Mouse (Mus musculus) liver, postnatal 0 days (tissue): ENCODE data around the gene Rec114.

ENCODE experiments used
- CTCF ChIP-seq: sonication (generic); IDR thresholded peaks from 2 replicates; pipeline ENCODE4 v1.5.1; 2016; ENCODE audit warnings: antibody characterized with exemption, low read depth
- EP300 ChIP-seq: IDR thresholded peaks from 2 replicates; pipeline ENCODE4 v1.6.1; 2016; ENCODE audit warnings: antibody characterized with exemption, low read depth, mild to moderate bottlenecking

- TF ChIP-seq EP300 (no peak), CTCF (no peak)
These were observed 4.0 kb downstream of the Rec114 start for GRCm38 (mm10) chr9:58739791-58740190.
